Mouse (Mus musculus) spleen, postnatal 4 days (tissue): ENCODE results near the gene Gm20914.
"Not testable (repeated sequence)": the region's sequence is repeated elsewhere in the genome, so short reads cannot be mapped to it uniquely, and the experiment has no call there.

Source experiments
- DNase-seq, 2 experiments: peaks; one replicate each; pipeline ENCODE4 v3.0.0; 2022; ENCODE audit warnings: low spot score in 2 of 2

Gm20914 gene

GRCm38 (mm10) chrY:5725678-5726077, at the start of gene Gm20914:
Gm20914 (plus strand) TSS chrY:5725978.
- not testable (repeated sequence) for DNase-seq
